Mouse (Mus musculus): ENCODE measurements around the gene Cox7a2. TPM values are rescaled to one million over a fixed set of nuclear protein-coding genes. Genes with fewer than 3 reads are reported as not detected.

Cox7a2 gene
- polyA plus RNA-seq, 1 experiment = 333 TPM

DNA sequence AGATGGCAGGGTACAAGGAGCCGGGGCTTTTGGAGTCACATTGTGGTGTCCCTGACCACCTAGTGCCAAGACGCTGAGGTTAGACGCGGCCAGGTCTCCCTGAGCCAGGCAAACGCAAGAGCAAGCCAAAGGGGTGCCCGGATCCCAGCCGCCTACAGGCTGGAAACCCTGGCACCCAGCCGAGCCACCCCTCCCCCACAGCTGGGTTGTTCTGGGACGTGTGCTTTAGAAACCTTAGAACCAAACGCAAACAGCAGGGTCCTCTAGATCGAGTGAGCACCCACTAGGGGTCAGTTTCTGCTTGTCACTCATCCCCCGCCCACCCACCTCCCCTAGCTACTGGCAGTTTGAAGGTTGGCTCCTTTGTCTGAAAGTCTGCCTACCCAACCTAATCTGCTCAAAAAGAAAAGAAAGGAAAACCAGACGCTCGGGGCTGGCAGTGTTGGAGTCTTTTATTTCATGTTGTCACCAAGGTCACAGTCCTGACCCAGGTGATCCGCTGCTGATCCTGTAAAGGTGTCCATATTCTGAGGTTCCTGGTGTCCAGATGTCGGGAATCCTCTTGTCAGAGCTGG, 45.1 kb downstream of the Cox7a2 start:
- TF ChIP-seq POLR2A (IDR thresholded peaks at IDR 0.05; ENCODE audit: borderline replicate concordance, control insufficient read depth, low read depth, low read length) = no peak
- TF ChIP-seq CTCF (IDR thresholded peaks at IDR 0.05; ENCODE audit: control insufficient read depth, insufficient read depth, low read length) = no peak
- no peak overlapping the region for H3K4me3 ChIP-seq (replicated peaks; ENCODE audit: control insufficient read depth, low read depth, low read length)
- whole genome bisulfite sequencing = 7% methylated on average over 16 of the region's 16 CpGs
- no peaks in the 10 kb centered on the region for H3K4me1 ChIP-seq (ENCODE audit: control insufficient read depth, insufficient read depth, low read length)
- no peak overlapping the region for H3K27ac ChIP-seq (ENCODE audit: control insufficient read depth, insufficient read depth, low read depth, low read length, poor library complexity)

Other genes with a start within 250 kb of the Cox7a2 start
- 2.8 and 6.5 TPM in 2 replicates for gene Col12a1, start 41.0 kb downstream of the Cox7a2 start, polyA plus RNA-seq (2011; ENCODE audit: insufficient read depth, insufficient read length, low replicate concordance, missing spikeins)
- gene Tmem30a, start 33.6 kb upstream of the Cox7a2 start, polyA plus RNA-seq (2011; ENCODE audit: insufficient read depth, insufficient read length, low replicate concordance, missing spikeins) = 13.1 and 19.3 TPM in 2 replicates

Measured in bone marrow, adult 2 months (tissue).